Mouse (Mus musculus): ENCODE data around the gene Slf2.

The Slf2 gene

DNA sequence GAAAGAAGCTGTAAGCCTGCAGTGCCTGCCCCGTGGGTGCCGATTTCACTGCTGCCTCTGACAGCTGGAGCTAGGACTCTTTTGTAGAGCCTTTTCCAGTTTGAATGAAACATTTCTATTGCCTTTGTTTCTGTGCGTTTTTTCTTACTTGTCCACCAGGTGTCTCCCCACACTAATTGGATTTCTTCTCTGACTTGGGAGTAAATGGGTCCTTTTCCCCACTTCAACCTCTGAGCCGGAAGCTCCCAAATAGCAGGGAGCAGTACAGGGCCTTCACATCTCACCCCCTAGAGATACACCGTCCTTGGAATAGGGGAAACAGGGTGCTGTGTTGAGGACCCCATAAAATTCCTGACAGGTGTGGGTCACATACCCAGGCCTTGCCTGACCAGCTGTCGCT is 81.7 kb downstream of the Slf2 start:
- DNase-seq (ENCODE audit: low read depth): no peak

DNA sequence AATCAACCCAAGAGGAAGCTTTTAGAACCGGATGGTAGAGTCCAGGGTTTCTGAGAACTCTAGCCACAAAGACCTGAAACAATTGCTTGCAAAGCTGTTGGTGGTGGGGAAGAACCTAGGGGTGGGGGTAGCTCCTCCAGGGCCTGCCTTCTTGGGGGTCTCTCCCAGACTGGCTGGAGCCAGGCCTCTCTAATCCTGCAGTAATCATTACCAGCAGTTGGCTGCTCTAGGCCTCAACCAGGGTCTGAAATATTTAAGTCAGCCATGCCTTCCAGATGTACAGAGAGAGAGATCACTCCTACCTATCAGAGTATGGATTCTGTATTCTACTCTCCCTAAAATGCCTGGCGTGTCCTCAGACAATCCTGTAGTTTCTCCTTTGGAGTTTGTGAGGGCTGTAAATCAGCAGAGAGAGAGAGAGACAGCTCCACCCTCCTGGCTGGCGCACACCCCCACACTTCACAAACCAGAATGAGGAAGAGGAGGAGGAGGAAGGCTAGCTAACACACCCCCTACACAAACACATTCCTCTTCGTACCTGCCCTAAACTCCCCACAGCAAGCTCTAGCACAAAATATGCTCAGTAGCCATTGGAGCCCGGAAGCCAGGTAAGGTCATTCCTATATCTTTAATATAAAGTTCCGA is 82.8 kb downstream of the Slf2 start:
- DNase-seq (ENCODE audit: low read depth): no peak

- DNase-seq (ENCODE audit: low read depth): no peak
Measured at GRCm38 (mm10) chr19:45014335-45014971, 83.5 kb downstream of the Slf2 start, which contains the start of gene Lzts2. Gene Lzts2 (plus strand): TSS chr19:45014414.

DNA sequence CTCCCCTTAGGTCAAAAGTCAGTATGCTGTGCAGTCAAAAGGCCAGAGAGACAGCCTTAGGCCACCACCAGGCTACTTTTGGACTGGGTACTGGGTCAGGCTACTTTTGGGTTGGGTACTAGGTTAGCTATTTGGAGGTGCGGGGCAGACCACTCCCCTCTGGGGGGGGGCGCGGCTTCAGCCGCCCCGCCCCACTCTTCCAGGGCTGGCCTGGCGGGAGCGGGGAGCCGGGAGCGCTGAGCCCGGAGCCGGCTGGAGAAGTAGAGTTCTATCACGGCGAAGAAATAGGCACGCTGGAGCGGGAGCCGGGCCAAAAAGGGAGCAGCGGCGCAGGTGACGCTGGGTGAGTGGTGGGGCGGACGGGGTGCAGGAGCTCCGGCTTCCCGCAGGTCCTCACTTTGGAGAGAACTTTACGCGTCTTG is 84.0 kb downstream of the Slf2 start:
- no peak for DNase-seq (ENCODE audit: low read depth)

- DNase-seq (ENCODE audit: low read depth): no peak
Measured at GRCm38 (mm10) chr19:45015518-45016281, 84.7 kb downstream of the Slf2 start.

GRCm38 (mm10) chr19:45016341-45017215 is 85.6 kb downstream of the Slf2 start:
- no peak for DNase-seq (ENCODE audit: low read depth)

GRCm38 (mm10) chr19:45017216-45017771 is 86.3 kb downstream of the Slf2 start:
- no peak for DNase-seq (ENCODE audit: low read depth)

- no peak for DNase-seq (ENCODE audit: low read depth)
Measured at GRCm38 (mm10) chr19:45017909-45018308, 87.0 kb downstream of the Slf2 start.

GRCm38 (mm10) chr19:45018351-45018831 is 87.4 kb downstream of the Slf2 start:
- no peak for DNase-seq (ENCODE audit: low read depth)

DNA sequence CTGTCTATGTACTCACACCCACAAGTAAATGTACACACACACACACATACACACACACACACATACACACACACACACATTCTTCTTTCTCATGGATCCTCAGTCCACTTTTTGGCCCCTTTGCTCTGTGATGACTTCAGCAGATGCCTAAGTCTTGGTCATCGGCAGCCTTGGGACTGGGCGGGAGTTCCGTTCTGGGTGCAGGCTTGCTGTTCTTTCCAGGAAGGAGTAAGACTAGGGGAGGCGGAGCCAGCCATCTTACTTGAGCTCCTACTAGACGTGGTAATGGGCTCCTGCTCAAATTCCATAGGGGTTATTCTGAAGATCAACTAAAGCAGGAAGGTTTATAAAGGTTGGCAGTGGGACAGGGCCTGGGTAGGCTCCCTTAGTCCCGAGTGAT is 89.4 kb downstream of the Slf2 start:
- DNase-seq (ENCODE audit: low read depth): no peak

DNA sequence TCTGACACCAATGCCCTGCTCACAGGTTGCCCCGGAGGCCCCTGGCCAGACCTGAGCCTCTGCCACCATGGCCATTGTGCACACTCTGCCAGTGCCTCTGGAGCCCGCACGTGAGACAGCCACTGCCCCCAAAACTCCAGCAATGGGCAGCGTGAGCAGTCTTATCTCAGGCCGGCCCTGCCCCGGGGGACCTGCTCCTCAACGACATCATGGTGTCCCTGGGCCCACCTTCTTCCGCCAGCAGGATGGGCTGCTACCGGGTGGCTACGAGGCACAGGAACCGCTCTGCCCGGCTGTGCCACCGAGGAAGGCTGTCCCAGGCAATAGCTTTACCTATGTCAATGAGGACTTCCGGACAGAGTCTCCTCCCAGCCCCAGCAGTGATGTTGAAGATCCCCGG is 90.4 kb downstream of the Slf2 start:
- no peak for DNase-seq (ENCODE audit: low read depth)

- DNase-seq (ENCODE audit: low read depth): no peak
Measured at GRCm38 (mm10) chr19:45023993-45024392, 93.0 kb downstream of the Slf2 start.

GRCm38 (mm10) chr19:45024775-45025174 is 93.8 kb downstream of the Slf2 start:
- DNase-seq (ENCODE audit: low read depth): no peak

GRCm38 (mm10) chr19:45025937-45026568 is 95.1 kb downstream of the Slf2 start:
- DNase-seq (ENCODE audit: low read depth): no peak

GRCm38 (mm10) chr19:45026958-45027670 is 96.2 kb downstream of the Slf2 start:
- no peak for DNase-seq (ENCODE audit: low read depth)

DNA sequence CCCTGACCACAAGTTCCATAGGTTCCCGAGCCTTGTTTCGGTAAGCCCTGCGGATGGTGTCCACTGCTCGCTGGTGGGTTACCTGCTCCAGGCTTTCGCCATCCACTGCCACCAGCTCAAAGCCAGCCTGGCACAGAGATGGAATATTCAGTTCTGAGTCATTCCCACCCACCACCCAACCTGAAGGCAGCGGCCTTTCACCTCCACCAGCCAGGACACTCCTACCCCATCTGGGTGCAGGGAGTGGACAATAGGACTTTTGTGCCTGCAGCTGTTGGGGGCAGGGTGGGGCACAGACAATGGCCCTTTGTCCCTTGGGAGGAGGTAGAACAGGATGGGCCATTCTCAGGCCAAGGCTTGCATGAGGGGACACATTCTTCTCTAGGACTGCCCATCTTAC is 96.9 kb downstream of the Slf2 start:
- no peak for DNase-seq (ENCODE audit: low read depth)

DNA sequence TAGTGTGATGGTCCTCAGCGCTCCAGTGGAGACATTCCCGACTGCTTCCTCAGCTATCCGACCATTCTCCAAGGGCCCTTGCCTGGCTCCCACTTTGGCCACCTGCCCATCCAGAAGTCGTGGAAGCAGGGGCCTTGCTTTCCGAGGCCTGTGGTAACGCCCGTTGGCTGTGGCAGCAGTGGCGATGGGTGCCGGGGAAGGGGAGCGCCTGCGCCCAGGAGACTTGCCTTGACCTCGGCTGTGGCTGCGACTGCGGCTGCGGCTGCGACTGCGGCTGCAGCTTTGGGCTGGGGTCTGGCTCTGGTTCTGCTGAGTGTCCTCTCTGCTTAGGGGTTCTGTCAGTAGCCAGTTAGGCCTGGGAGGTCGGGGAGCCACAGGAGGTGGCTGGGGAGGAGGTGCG is 97.8 kb downstream of the Slf2 start:
- DNase-seq (ENCODE audit: low read depth): no peak

- DNase-seq (ENCODE audit: low read depth): no peak
Measured at GRCm38 (mm10) chr19:45029571-45029970, 98.6 kb downstream of the Slf2 start.

DNA sequence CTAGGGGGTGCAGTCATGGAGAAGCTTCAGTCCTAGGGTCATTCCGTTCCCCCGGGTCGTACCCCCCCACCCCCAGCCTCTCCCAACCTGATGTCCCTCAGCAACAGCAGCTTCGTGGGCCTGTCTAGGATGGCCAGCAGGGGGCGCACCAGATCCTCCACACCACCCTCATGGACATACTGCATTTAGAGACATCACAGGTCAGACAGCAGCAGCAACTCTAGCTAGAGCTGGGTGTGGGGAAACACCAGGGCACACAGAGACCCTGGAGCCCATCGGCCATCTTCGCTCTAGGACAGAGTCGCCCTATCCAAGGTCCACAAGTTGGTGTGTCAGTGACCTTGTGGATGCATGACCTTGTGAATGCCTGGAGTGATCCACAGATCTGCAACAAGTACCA is 99.2 kb downstream of the Slf2 start:
- DNase-seq (ENCODE audit: low read depth): no peak
